Mouse (Mus musculus): ENCODE measurements around the gene Cfap77. TPM values are rescaled to one million over a fixed set of nuclear protein-coding genes. Genes with fewer than 3 reads are reported as not detected.
A peak's percentile ranks its signal among the peaks of the same experiment; 100 is the strongest.
"Not testable (repeated sequence)": the region's sequence is repeated elsewhere in the genome, so short reads cannot be mapped to it uniquely, and the experiment has no call there.

The Cfap77 gene
- 0.78 and 1.5 TPM in 2 replicates for polyA plus RNA-seq (2015; fragmentation: Nextera tagmentation; extraction: Ambion mirVana)

- H3K9ac ChIP-seq, result peak within 1 kb of the TSS; percentile 33
- H3K4me3 ChIP-seq, result peak within 1 kb of the TSS; percentile 46
- no peaks in the 10 kb centered on the region for H3K9me3 ChIP-seq
- H3K27me3 ChIP-seq, result peaks cover 34% of the 10 kb centered on the region
- ATAC-seq (ENCODE audit: low FRiP score, low read depth), result peak; percentile 70; the same call in 1 of the 2 replicates
- peaks cover 11% of the 10 kb centered on the region for H3K4me1 ChIP-seq (replicated peaks)
- H3K36me3 ChIP-seq, result no peaks in the 10 kb centered on the region
- under 1% methylated on average over 25 of the region's 25 CpGs for WGBS
- H3K27ac ChIP-seq (replicated peaks), result no peak within 1 kb of the TSS
- peak within 1 kb of the TSS; percentile 71 for H3K4me2 ChIP-seq
Measured at GRCm38 (mm10) chr2:29054991-29055390, at the start of gene Cfap77. Cfap77 (minus strand) TSS chr2:29055066.

- H3K4me1 ChIP-seq (replicated peaks); H3K9ac ChIP-seq; H3K4me3 ChIP-seq; H3K4me2 ChIP-seq; ATAC-seq (ENCODE audit: low FRiP score, low read depth); H3K36me3 ChIP-seq; H3K27me3 ChIP-seq; H3K27ac ChIP-seq (replicated peaks); H3K9me3 ChIP-seq: not testable (repeated sequence)
- 86% methylated on average over 9 of the region's 10 CpGs for WGBS
Measured at GRCm38 (mm10) chr2:29102416-29103377, 47.8 kb upstream of the Cfap77 start.

GRCm38 (mm10) chr2:29100822-29101534 is 46.1 kb upstream of the Cfap77 start:
- H3K27me3 ChIP-seq, result no peaks in the 10 kb centered on the region
- H3K9ac ChIP-seq, result no peak overlapping the region
- no peak for ATAC-seq (ENCODE audit: low FRiP score, low read depth)
- no peaks in the 10 kb centered on the region for H3K4me1 ChIP-seq (replicated peaks)
- no peak overlapping the region for H3K4me3 ChIP-seq
- no peaks in the 10 kb centered on the region for H3K9me3 ChIP-seq
- no peaks in the 10 kb centered on the region for H3K36me3 ChIP-seq
- 79% methylated on average over 7 of the region's 7 CpGs for WGBS
- no peak overlapping the region for H3K4me2 ChIP-seq
- no peak overlapping the region for H3K27ac ChIP-seq (replicated peaks)

GRCm38 (mm10) chr2:29099646-29100045 is 44.8 kb upstream of the Cfap77 start:
- no peak for ATAC-seq (ENCODE audit: low FRiP score, low read depth)
- Histone ChIP-seq H3K4me3 (no peak overlapping the region), H3K4me1 (replicated peaks) (no peaks in the 10 kb centered on the region), H3K4me2 (no peak overlapping the region), H3K9me3 (no peaks in the 10 kb centered on the region), H3K27ac (replicated peaks) (no peak overlapping the region), H3K36me3 (no peaks in the 10 kb centered on the region), H3K9ac (no peak overlapping the region), H3K27me3 (no peaks in the 10 kb centered on the region)
- WGBS, result 90% methylated on average over 14 of the region's 14 CpGs

GRCm38 (mm10) chr2:29098786-29099185 is 43.9 kb upstream of the Cfap77 start:
- no peaks in the 10 kb centered on the region for H3K27me3 ChIP-seq
- no peaks in the 10 kb centered on the region for H3K4me1 ChIP-seq (replicated peaks)
- WGBS, result 68% methylated on average over 8 of the region's 8 CpGs
- no peaks in the 10 kb centered on the region for H3K9me3 ChIP-seq
- ATAC-seq (ENCODE audit: low FRiP score, low read depth), result no peak
- H3K4me3 ChIP-seq, result no peak overlapping the region
- no peak overlapping the region for H3K9ac ChIP-seq
- H3K4me2 ChIP-seq, result no peak overlapping the region
- H3K36me3 ChIP-seq, result no peaks in the 10 kb centered on the region
- H3K27ac ChIP-seq (replicated peaks), result no peak overlapping the region

GRCm38 (mm10) chr2:29097955-29098354 is 43.1 kb upstream of the Cfap77 start:
- H3K9ac ChIP-seq; H3K36me3 ChIP-seq; H3K27ac ChIP-seq (replicated peaks); ATAC-seq (ENCODE audit: low FRiP score, low read depth); H3K27me3 ChIP-seq; H3K4me3 ChIP-seq; H3K4me1 ChIP-seq (replicated peaks); H3K4me2 ChIP-seq; H3K9me3 ChIP-seq: not testable (repeated sequence)
- WGBS, result 96% methylated on average over 5 of the region's 5 CpGs

GRCm38 (mm10) chr2:29097465-29097864 is 42.6 kb upstream of the Cfap77 start:
- H3K4me3 ChIP-seq, result no peak overlapping the region
- H3K9me3 ChIP-seq, result no peaks in the 10 kb centered on the region
- no peak overlapping the region for H3K27ac ChIP-seq (replicated peaks)
- WGBS, result 93% methylated on average over 3 of the region's 3 CpGs
- H3K9ac ChIP-seq, result no peak overlapping the region
- no peaks in the 10 kb centered on the region for H3K4me1 ChIP-seq (replicated peaks)
- no peaks in the 10 kb centered on the region for H3K36me3 ChIP-seq
- H3K27me3 ChIP-seq, result no peaks in the 10 kb centered on the region
- no peak overlapping the region for H3K4me2 ChIP-seq
- ATAC-seq (ENCODE audit: low FRiP score, low read depth), result no peak

GRCm38 (mm10) chr2:29096751-29097150 is 41.9 kb upstream of the Cfap77 start:
- H3K27me3 ChIP-seq, result no peaks in the 10 kb centered on the region
- H3K4me1 ChIP-seq (replicated peaks), result no peaks in the 10 kb centered on the region
- no peak overlapping the region for H3K9ac ChIP-seq
- no peak overlapping the region for H3K4me3 ChIP-seq
- no peak overlapping the region for H3K4me2 ChIP-seq
- ATAC-seq (ENCODE audit: low FRiP score, low read depth), result no peak
- WGBS, result 58% methylated on average over 4 of the region's 4 CpGs
- H3K27ac ChIP-seq (replicated peaks), result no peak overlapping the region
- H3K9me3 ChIP-seq, result no peaks in the 10 kb centered on the region
- no peaks in the 10 kb centered on the region for H3K36me3 ChIP-seq

GRCm38 (mm10) chr2:29095674-29096073 is 40.8 kb upstream of the Cfap77 start:
- Histone ChIP-seq H3K27me3 (no peaks in the 10 kb centered on the region), H3K4me3 (no peak overlapping the region), H3K4me2 (no peak overlapping the region), H3K9ac (no peak overlapping the region), H3K4me1 (replicated peaks) (no peaks in the 10 kb centered on the region), H3K27ac (replicated peaks) (no peak overlapping the region), H3K36me3 (no peaks in the 10 kb centered on the region), H3K9me3 (no peaks in the 10 kb centered on the region)
- no peak for ATAC-seq (ENCODE audit: low FRiP score, low read depth)
- 87% methylated on average over 8 of the region's 8 CpGs for WGBS

GRCm38 (mm10) chr2:29089276-29089675 is 34.4 kb upstream of the Cfap77 start:
- H3K4me1 ChIP-seq (replicated peaks); H3K9me3 ChIP-seq; H3K4me3 ChIP-seq; H3K27me3 ChIP-seq; H3K4me2 ChIP-seq; ATAC-seq (ENCODE audit: low FRiP score, low read depth); H3K27ac ChIP-seq (replicated peaks); H3K9ac ChIP-seq: not testable (repeated sequence)
- 77% methylated on average over 6 of the region's 6 CpGs for WGBS
- peaks cover 23% of the 10 kb centered on the region for H3K36me3 ChIP-seq

GRCm38 (mm10) chr2:29086026-29086425 is 31.2 kb upstream of the Cfap77 start:
- H3K9ac ChIP-seq, result no peak overlapping the region
- H3K36me3 ChIP-seq, result peaks cover 52% of the 10 kb centered on the region
- no peak for ATAC-seq (ENCODE audit: low FRiP score, low read depth)
- 96% methylated on average over 7 of the region's 7 CpGs for WGBS
- H3K27me3 ChIP-seq, result no peaks in the 10 kb centered on the region
- no peak overlapping the region for H3K27ac ChIP-seq (replicated peaks)
- H3K4me2 ChIP-seq, result no peak overlapping the region
- no peak overlapping the region for H3K4me3 ChIP-seq
- H3K9me3 ChIP-seq, result no peaks in the 10 kb centered on the region
- no peaks in the 10 kb centered on the region for H3K4me1 ChIP-seq (replicated peaks)

- peaks cover 83% of the 10 kb centered on the region for H3K36me3 ChIP-seq
- ATAC-seq (ENCODE audit: low FRiP score, low read depth), result no peak
Measured at GRCm38 (mm10) chr2:29081965-29082364, 27.1 kb upstream of the Cfap77 start.

More at GRCm38 (mm10) chr2:29081965-29082364, 27.1 kb upstream of the Cfap77 start:
- Histone ChIP-seq H3K4me3 (no peak overlapping the region), H3K27ac (replicated peaks) (no peak overlapping the region), H3K9ac (no peak overlapping the region), H3K4me2 (no peak overlapping the region), H3K4me1 (replicated peaks) (no peaks in the 10 kb centered on the region), H3K9me3 (no peaks in the 10 kb centered on the region), H3K27me3 (no peaks in the 10 kb centered on the region)
- 67% methylated on average over 3 of the region's 3 CpGs for WGBS
